Mouse (Mus musculus): ENCODE measurements at regions not wholly inside any gene's neighbourhood (a gene's known extent, or its start where the extent isn't known, plus 50 kb on each side); places are given as distances from the start of the nearest gene placed in this dataset.
"Not testable (repeated sequence)": the region's sequence is repeated elsewhere in the genome, so short reads cannot be mapped to it uniquely, and the experiment has no call there.

GRCm38 (mm10) chr12:114909799-114910198 lies 1137.7 kb upstream of the Zfp386 start:
- POLR2A ChIA-PET, result interaction anchor here in 1 of 4 experiments (0.6 kb wide), 1 partner anchor 105 kb away, joined by 3 read pairs; no protein-coding TSS in a partner anchor
- CTCF ChIA-PET, result not testable (repeated sequence)

GRCm38 (mm10) chr12:114914406-114914805 lies 1133.1 kb upstream of the Zfp386 start:
- POLR2A ChIA-PET, result interaction anchor here in 1 of 4 experiments (1.2 kb wide), 1 partner anchor 31 kb away, joined by 3 read pairs; no protein-coding TSS in a partner anchor
- CTCF ChIA-PET, result not testable (repeated sequence)

- ChIA-PET POLR2A (no interaction called here), CTCF (no interaction called here)
Observed at GRCm38 (mm10) chr12:114927691-114928090, 1119.8 kb upstream of the Zfp386 start.

- ChIA-PET CTCF (no interaction called here), POLR2A (no interaction called here)
Observed at GRCm38 (mm10) chr12:114932158-114932557, 1115.4 kb upstream of the Zfp386 start.

GRCm38 (mm10) chr12:114932669-114933068 lies 1114.9 kb upstream of the Zfp386 start:
- POLR2A ChIA-PET, result no interaction called here
- CTCF ChIA-PET, result no interaction called here

- POLR2A ChIA-PET, CTCF ChIA-PET: not testable (repeated sequence)
Observed at GRCm38 (mm10) chr12:114936865-114937264, 1110.7 kb upstream of the Zfp386 start.

- CTCF ChIA-PET, result interaction anchor here in 1 of 4 experiments (0.6 kb wide), 1 partner anchor 107 kb away, joined by 3 read pairs; no protein-coding TSS in a partner anchor
Observed at GRCm38 (mm10) chr12:114939576-114939975, 1107.9 kb upstream of the Zfp386 start.

GRCm38 (mm10) chr12:114962105-114962504 lies 1085.4 kb upstream of the Zfp386 start:
- ChIA-PET POLR2A (no interaction called here), CTCF (no interaction called here)

More at GRCm38 (mm10) chr12:114939576-114939975, 1107.9 kb upstream of the Zfp386 start:
- POLR2A ChIA-PET, result no interaction called here

- POLR2A ChIA-PET, result not testable (repeated sequence)
- CTCF ChIA-PET, result interaction anchor here in 2 of 4 experiments (0.6 to 1.1 kb wide), 2 partner anchors 65 to 269 kb away, joined by 3 to 6 read pairs; no protein-coding TSS in a partner anchor
Observed at GRCm38 (mm10) chr12:114964251-114964650, 1083.3 kb upstream of the Zfp386 start.

- ChIA-PET POLR2A (no interaction called here), CTCF (no interaction called here)
Observed at GRCm38 (mm10) chr12:114981476-114982136, 1065.9 kb upstream of the Zfp386 start.

GRCm38 (mm10) chr12:114990916-114991315 lies 1056.6 kb upstream of the Zfp386 start:
- ChIA-PET CTCF (no interaction called here), POLR2A (no interaction called here)

- POLR2A ChIA-PET, result no interaction called here
Observed at GRCm38 (mm10) chr12:114996817-114997216, 1050.7 kb upstream of the Zfp386 start.

GRCm38 (mm10) chr12:115003118-115003517 lies 1044.4 kb upstream of the Zfp386 start:
- ChIA-PET POLR2A (no interaction called here), CTCF (no interaction called here)

More at GRCm38 (mm10) chr12:114996817-114997216, 1050.7 kb upstream of the Zfp386 start:
- CTCF ChIA-PET, result no interaction called here

- POLR2A ChIA-PET, result no interaction called here
- CTCF ChIA-PET, result interaction anchor here in 1 of 4 experiments (0.5 kb wide), 1 partner anchor 28 kb away, joined by 3 read pairs; no protein-coding TSS in a partner anchor
Observed at GRCm38 (mm10) chr12:115008434-115008833, 1039.1 kb upstream of the Zfp386 start.

- ChIA-PET CTCF (no interaction called here), POLR2A (no interaction called here)
Observed at GRCm38 (mm10) chr12:115012751-115013150, 1034.8 kb upstream of the Zfp386 start.

- CTCF ChIA-PET, result no interaction called here
Observed at GRCm38 (mm10) chr12:115023742-115024141, 1023.8 kb upstream of the Zfp386 start.

GRCm38 (mm10) chr12:115034438-115035129 lies 1012.9 kb upstream of the Zfp386 start:
- POLR2A ChIA-PET, result no interaction called here
- CTCF ChIA-PET, result no interaction called here

More at GRCm38 (mm10) chr12:115023742-115024141, 1023.8 kb upstream of the Zfp386 start:
- POLR2A ChIA-PET, result no interaction called here

- CTCF ChIA-PET, result no interaction called here
- POLR2A ChIA-PET, result no interaction called here
Observed at GRCm38 (mm10) chr12:115055080-115055479, 992.4 kb upstream of the Zfp386 start.

GRCm38 (mm10) chr12:115059954-115060353 lies 987.6 kb upstream of the Zfp386 start:
- POLR2A ChIA-PET, result not testable (repeated sequence)

GRCm38 (mm10) chr12:115067251-115067650 lies 980.3 kb upstream of the Zfp386 start:
- CTCF ChIA-PET, result interaction anchor here in 1 of 4 experiments (0.5 kb wide), 1 partner anchor 1636 kb away, joined by 4 read pairs; no protein-coding TSS in a partner anchor
- POLR2A ChIA-PET, result no interaction called here

More at GRCm38 (mm10) chr12:115059954-115060353, 987.6 kb upstream of the Zfp386 start:
- CTCF ChIA-PET, result not testable (repeated sequence)

GRCm38 (mm10) chr12:115091460-115091859 lies 956.1 kb upstream of the Zfp386 start:
- CTCF ChIA-PET, POLR2A ChIA-PET: not testable (repeated sequence)
